Mouse (Mus musculus) hindbrain, embryonic 10.5 days (tissue): ENCODE results near the gene Cmtm2b. TPM values are rescaled to one million over a fixed set of nuclear protein-coding genes. Genes with fewer than 3 reads are reported as not detected.

ENCODE experiments used
- DNase-seq: peaks from one replicate; pipeline ENCODE4 v3.0.0-alpha.2; 2017; ENCODE audit warnings: low spot score
- H3K27ac ChIP-seq: fragments of 300-500 bp; sonication (generic); 2 replicates; pipeline ENCODE4 v1.5.1; 2016; ENCODE audit warnings: mild to moderate bottlenecking, moderate library complexity
- H3K27me3 ChIP-seq: fragments of 300-500 bp; sonication (generic); 2 replicates; pipeline ENCODE4 v1.6.1; 2016; ENCODE audit warnings: mild to moderate bottlenecking; ENCODE audit not compliant: poor library complexity, insufficient read depth, severe bottlenecking
- H3K36me3 ChIP-seq: fragments of 300-500 bp; sonication (generic); 2 replicates; pipeline ENCODE4 v1.6.1; 2016; ENCODE audit warnings: mild to moderate bottlenecking, moderate library complexity
- H3K4me1 ChIP-seq: fragments of 300-500 bp; sonication (generic); replicated peaks from 2 replicates; pipeline ENCODE4 v1.6.1; 2016; ENCODE audit warnings: mild to moderate bottlenecking
- H3K4me3 ChIP-seq: fragments of 300-500 bp; sonication (generic); 2 replicates; pipeline ENCODE4 v1.5.1; 2016; ENCODE audit warnings: mild to moderate bottlenecking, moderate library complexity
- H3K9me3 ChIP-seq: fragments of 300-500 bp; sonication (generic); 2 replicates; pipeline ENCODE4 v1.6.1; 2016; ENCODE audit warnings: mild to moderate bottlenecking, moderate library complexity
- WGBS: fragments of 180-500 bp; shearing (Covaris S2); methylation state at CpG from one replicate; pipeline ENCODE4 v1.1.7; 2016; 5-methylcytosine and 5-hydroxymethylcytosine counted together
- polyA plus RNA-seq: library from polyadenylated mRNA; unstranded; fragments of >200 nt; fragmentation: Nextera tagmentation; extraction: Ambion mirVana; gene quantifications from 2 replicates; pipeline ENCODE4 v1.2.1, GENCODE M21; 2016

The Cmtm2b gene
- polyA plus RNA-seq, 1 experiment from 2014 or later = not detected

GRCm38 (mm10) chr8:104375959-104376358 is 53.9 kb downstream of the Cmtm2b start:
- Histone ChIP-seq H3K9me3 (no peaks in the 10 kb centered on the region), H3K27ac (peak overlapping the region; percentile 66), H3K4me1 (peaks cover 60% of the 10 kb centered on the region), H3K27me3 (no peaks in the 10 kb centered on the region), H3K4me3 (no peak overlapping the region), H3K36me3 (no peaks in the 10 kb centered on the region)
- no peak for DNase-seq
- 55% methylated on average over 5 of the region's 5 CpGs for WGBS

GRCm38 (mm10) chr8:104376669-104377068 is 54.6 kb downstream of the Cmtm2b start:
- H3K27me3 ChIP-seq = no peaks in the 10 kb centered on the region
- WGBS = 46% methylated on average over 11 of the region's 11 CpGs
- no peak for DNase-seq
- H3K4me3 ChIP-seq = no peak overlapping the region
- peak overlapping the region; percentile 71 for H3K27ac ChIP-seq
- H3K4me1 ChIP-seq = peaks cover 62% of the 10 kb centered on the region
- H3K9me3 ChIP-seq = no peaks in the 10 kb centered on the region
- no peaks in the 10 kb centered on the region for H3K36me3 ChIP-seq

GRCm38 (mm10) chr8:104379301-104379836 is 57.3 kb downstream of the Cmtm2b start:
- 36% methylated on average over 10 of the region's 10 CpGs for WGBS
- H3K27me3 ChIP-seq = no peaks in the 10 kb centered on the region
- peaks cover 76% of the 10 kb centered on the region for H3K4me1 ChIP-seq
- no peak overlapping the region for H3K4me3 ChIP-seq
- H3K36me3 ChIP-seq = no peaks in the 10 kb centered on the region
- DNase-seq = peak; percentile 43
- peak overlapping the region; percentile 50; the same call in 1 of the 2 replicates for H3K27ac ChIP-seq
- no peaks in the 10 kb centered on the region for H3K9me3 ChIP-seq

GRCm38 (mm10) chr8:104380269-104380668 is 58.2 kb downstream of the Cmtm2b start:
- 89% methylated on average over 7 of the region's 7 CpGs for WGBS
- H3K9me3 ChIP-seq = no peaks in the 10 kb centered on the region
- H3K27ac ChIP-seq = 0 out of 2 replicates have a peak overlapping the region, but pooled peaks have one; percentile 8
- H3K27me3 ChIP-seq = no peaks in the 10 kb centered on the region
- no peak overlapping the region for H3K4me3 ChIP-seq
- H3K4me1 ChIP-seq = peaks cover 67% of the 10 kb centered on the region
- no peak for DNase-seq
- H3K36me3 ChIP-seq = no peaks in the 10 kb centered on the region

Other genes starting within 250 kb of the Cmtm2b start
- 13.2 and 14.6 TPM in 2 replicates for gene Cdh5, start 220.6 kb upstream of the Cmtm2b start, polyA plus RNA-seq
- gene Bean1, start 151.8 kb upstream of the Cmtm2b start, polyA plus RNA-seq = 0.15 and 0.85 TPM in 2 replicates
- 28.3 and 31.7 TPM in 2 replicates for gene Tk2, start 73.7 kb upstream of the Cmtm2b start, polyA plus RNA-seq
- 35.8 and 36.7 TPM in 2 replicates for gene Cklf, start 71.4 kb upstream of the Cmtm2b start, polyA plus RNA-seq
- gene Cmtm2a, start 29.0 kb upstream of the Cmtm2b start, polyA plus RNA-seq = not detected in 2 replicates
- gene Gm45711, start 12.1 kb upstream of the Cmtm2b start, polyA plus RNA-seq = not detected in 2 replicates
- not detected in 2 replicates for gene Cmtm1, start 12.1 kb upstream of the Cmtm2b start, polyA plus RNA-seq
- gene Gm11020, start 663 bp upstream of the Cmtm2b start, polyA plus RNA-seq = not detected in 2 replicates
- gene Cmtm3, start 17.2 kb downstream of the Cmtm2b start, polyA plus RNA-seq = 76.5 and 83.1 TPM in 2 replicates
- gene Cmtm4, start 73.6 kb downstream of the Cmtm2b start, polyA plus RNA-seq = 1.9 TPM in 2 replicates
- gene Dync1li2, start 120.8 kb downstream of the Cmtm2b start, polyA plus RNA-seq = 80.8 and 81.0 TPM in 2 replicates
- gene Terb1, start 187.7 kb downstream of the Cmtm2b start, polyA plus RNA-seq = 0.12 and 0.29 TPM in 2 replicates
- 121 and 126 TPM in 2 replicates for gene Nae1, start 212.4 kb downstream of the Cmtm2b start, polyA plus RNA-seq
- 0.90 and 1.4 TPM in 2 replicates for gene Car7, start 212.5 kb downstream of the Cmtm2b start, polyA plus RNA-seq